Mouse (Mus musculus) cerebellum, adult 2 months (tissue): ENCODE results near the gene Oasl1.

Experiments used
- CTCF ChIP-seq: fragments of 200-500 bp; IDR thresholded peaks from 2 replicates; pipeline ENCODE4 v1.5.1; 2011; ENCODE audit warnings: low read depth, mild to moderate bottlenecking, control low read depth, low read length, moderate library complexity, borderline replicate concordance; ENCODE audit not compliant: insufficient read depth
- POLR2A ChIP-seq: fragments of 200-500 bp; IDR thresholded peaks from 2 replicates; pipeline ENCODE4 v1.6.1; 2011; ENCODE audit warnings: low read length, control low read depth, borderline replicate concordance; ENCODE audit not compliant: insufficient read depth

DNA sequence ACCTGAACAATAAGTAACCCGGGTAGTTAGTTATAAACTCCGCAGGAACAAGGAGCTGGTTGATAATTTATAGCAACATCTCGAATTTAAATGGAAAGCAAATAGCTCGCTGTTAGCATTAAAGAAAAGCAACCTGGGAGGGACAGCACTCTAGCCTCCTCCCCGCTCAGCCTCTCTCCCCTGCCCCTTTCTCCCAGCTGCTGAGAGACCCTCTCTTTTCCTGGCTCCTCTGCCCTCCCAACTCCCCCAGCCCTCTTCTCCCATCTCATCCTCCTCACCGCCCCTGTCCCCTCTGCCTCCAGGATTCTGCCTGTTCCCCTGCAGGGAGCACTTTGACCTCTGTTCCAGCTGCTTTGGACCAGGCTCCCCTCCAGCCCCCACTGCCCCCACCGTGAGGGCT, 45.6 kb downstream of the Oasl1 start:
- TF ChIP-seq CTCF = no peak
- no peak for TF ChIP-seq POLR2A
